Comparison of ENCODE assay signal across 8 mouse cellular contexts in the genomic region with DNA sequence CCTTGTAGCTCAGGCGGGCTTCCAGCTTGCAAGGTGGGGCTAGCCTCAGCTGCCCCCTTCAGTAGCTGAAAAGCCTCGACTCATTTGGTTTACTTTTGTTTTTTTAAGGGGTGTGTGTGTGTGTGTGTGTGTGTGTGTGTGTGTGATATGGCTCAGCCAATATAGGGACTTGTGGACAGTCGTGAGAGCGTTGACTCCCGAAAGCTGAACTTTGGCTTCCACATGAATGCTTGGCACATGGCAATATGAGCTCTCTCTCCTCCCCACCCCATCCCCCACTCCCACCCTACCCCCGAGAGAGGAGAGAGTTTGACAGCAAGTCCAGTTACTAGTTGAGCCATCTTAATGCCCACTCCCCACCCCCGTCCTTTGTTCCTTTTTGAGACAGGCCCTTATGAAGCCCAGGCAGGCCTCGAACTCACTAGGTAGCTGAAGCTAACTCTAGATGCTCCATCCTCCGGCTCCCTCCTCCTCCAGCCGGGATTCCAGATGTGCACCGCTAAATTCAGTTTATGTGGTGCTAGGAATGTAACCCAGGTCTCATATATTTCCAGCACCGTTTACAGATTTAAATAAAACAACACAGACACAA.
DNase-seq lines count a peak whose midpoint lies in the region; ATAC-seq and TF ChIP-seq lines count a peak whose summit lies in the region.
"Had no signal": no experiment of that assay in that cellular context is flagged by ENCODE, and none has a peak within 500 bp of the region (broad histone marks: within the 10 kb centered on the region; RNA-seq: fewer than 3 reads in every experiment).

No protein-coding gene starts in this region.

- no peak for ATAC-seq in hindbrain, embryonic 16.5 days
- no peak for ATAC-seq in lung, embryonic 14.5 days (ENCODE audit: insufficient read depth)
- ATAC-seq in forebrain, embryonic 16.5 days, result no peak
- no peak for ATAC-seq in neural tube, embryonic 13.5 days (ENCODE audit: low read depth)
- ATAC-seq in lung, postnatal 0 days, result no peak

- peaks cover 40% of the 10 kb centered on the region for H3K27me3 ChIP-seq in hindbrain, embryonic 10.5 days (ENCODE audit: insufficient read depth, poor library complexity, severe bottlenecking)
- H3K27me3 ChIP-seq in hindbrain, embryonic 16.5 days (replicated peaks; ENCODE audit: control insufficient read depth, insufficient read depth, low read length), result no peaks in the 10 kb centered on the region
- H3K27me3 ChIP-seq in lung, embryonic 14.5 days (ENCODE audit: insufficient read depth, low read length), result peaks cover 12% of the 10 kb centered on the region; the same call in 1 of the 2 replicates
- H3K27me3 ChIP-seq in forebrain, embryonic 16.5 days (replicated peaks; ENCODE audit: control insufficient read depth, insufficient read depth, low read length), result no peaks in the 10 kb centered on the region
- no peaks in the 10 kb centered on the region for H3K27me3 ChIP-seq in neural tube, embryonic 13.5 days
- no peaks in the 10 kb centered on the region for H3K27me3 ChIP-seq in lung, postnatal 0 days (replicated peaks; ENCODE audit: insufficient read depth, low read length)

- WGBS in hindbrain, embryonic 10.5 days, result 42% methylated on average over 12 of the region's 12 CpGs
- WGBS in hindbrain, embryonic 16.5 days, result 48% methylated on average over 12 of the region's 12 CpGs
- WGBS in lung, embryonic 14.5 days, result 49% methylated on average over 12 of the region's 12 CpGs
- WGBS in forebrain, embryonic 16.5 days, result 46% methylated on average over 12 of the region's 12 CpGs
- WGBS in neural tube, embryonic 13.5 days, result 52% methylated on average over 12 of the region's 12 CpGs
- WGBS in lung, postnatal 0 days, result 66% methylated on average over 12 of the region's 12 CpGs

- H3K4me2 ChIP-seq in hindbrain, embryonic 16.5 days (ENCODE audit: low read length), result no peak overlapping the region
- H3K4me2 ChIP-seq in lung, embryonic 14.5 days, result peak overlapping the region; percentile 93; the same call in 1 of the 2 replicates
- H3K4me2 ChIP-seq in forebrain, embryonic 16.5 days (ENCODE audit: low read length), result peak overlapping the region; percentile 77; the same call in 1 of the 2 replicates
- H3K4me2 ChIP-seq in neural tube, embryonic 13.5 days, result peak overlapping the region; percentile 80
- no peak overlapping the region for H3K4me2 ChIP-seq in lung, postnatal 0 days (replicated peaks; ENCODE audit: low read depth, low read length)

- H3K9me3 ChIP-seq in hindbrain, embryonic 10.5 days, result no peaks in the 10 kb centered on the region
- H3K9me3 ChIP-seq in hindbrain, embryonic 16.5 days (ENCODE audit: control insufficient read depth, low read length), result no peaks in the 10 kb centered on the region
- H3K9me3 ChIP-seq in lung, embryonic 14.5 days (ENCODE audit: low read depth, low read length), result no peaks in the 10 kb centered on the region
- H3K9me3 ChIP-seq in forebrain, embryonic 16.5 days (ENCODE audit: control insufficient read depth, low read length), result no peaks in the 10 kb centered on the region
- H3K9me3 ChIP-seq in neural tube, embryonic 13.5 days, result no peaks in the 10 kb centered on the region
- no peaks in the 10 kb centered on the region for H3K9me3 ChIP-seq in lung, postnatal 0 days (ENCODE audit: low read length)

- peaks cover 39% of the 10 kb centered on the region for H3K4me1 ChIP-seq in hindbrain, embryonic 10.5 days (replicated peaks)
- H3K4me1 ChIP-seq in hindbrain, embryonic 16.5 days (ENCODE audit: control insufficient read depth, insufficient read depth, low read depth, low read length), result peaks cover 22% of the 10 kb centered on the region
- H3K4me1 ChIP-seq in lung, embryonic 14.5 days (ENCODE audit: insufficient read depth), result no peaks in the 10 kb centered on the region; the same call in 1 of the 2 replicates
- H3K4me1 ChIP-seq in forebrain, embryonic 16.5 days (replicated peaks; ENCODE audit: control insufficient read depth, insufficient read depth, low read length), result peaks cover 35% of the 10 kb centered on the region
- H3K4me1 ChIP-seq in neural tube, embryonic 13.5 days (replicated peaks), result peaks cover 44% of the 10 kb centered on the region
- H3K4me1 ChIP-seq in lung, postnatal 0 days (ENCODE audit: insufficient read depth, low read depth, low read length), result peaks cover 3% of the 10 kb centered on the region; the same call in 1 of the 2 replicates

- TF ChIP-seq EP300 in lung, postnatal 0 days (IDR thresholded peaks at IDR 0.05), result no peak

- H3K9ac ChIP-seq in hindbrain, embryonic 16.5 days (ENCODE audit: low read depth, low read length), result no peak overlapping the region
- no peak overlapping the region for H3K9ac ChIP-seq in lung, embryonic 14.5 days
- no peak overlapping the region for H3K9ac ChIP-seq in forebrain, embryonic 16.5 days (replicated peaks; ENCODE audit: low read depth, low read length)
- H3K9ac ChIP-seq in neural tube, embryonic 13.5 days, result no peak overlapping the region
- no peak overlapping the region for H3K9ac ChIP-seq in lung, postnatal 0 days (replicated peaks; ENCODE audit: low read depth)

- DNase-seq in hindbrain, embryonic 10.5 days (ENCODE audit: low spot score), result no peak
- DNase-seq in lung, embryonic 14.5 days, result no peak
- no peak for DNase-seq in lung, postnatal 10 days
- DNase-seq in lung, postnatal 0 days (ENCODE audit: low spot score), result no peak
- DNase-seq: thymus, postnatal 25 days had no signal

- H3K27ac ChIP-seq in hindbrain, embryonic 10.5 days, result 0 out of 2 replicates have a peak overlapping the region, but pooled peaks have one; percentile 12
- no peak overlapping the region for H3K27ac ChIP-seq in hindbrain, embryonic 16.5 days (ENCODE audit: low read depth, low read length)
- no peak overlapping the region for H3K27ac ChIP-seq in lung, embryonic 14.5 days (ENCODE audit: low read depth)
- H3K27ac ChIP-seq in forebrain, embryonic 16.5 days (ENCODE audit: low read length), result peak overlapping the region; percentile 56
- H3K27ac ChIP-seq in neural tube, embryonic 13.5 days (replicated peaks), result peak overlapping the region; percentile 13; the same call in 1 of the 2 replicates
- H3K27ac ChIP-seq in lung, postnatal 0 days (ENCODE audit: low read length), result no peak overlapping the region

- H3K36me3 ChIP-seq in hindbrain, embryonic 10.5 days, result no peaks in the 10 kb centered on the region
- no peaks in the 10 kb centered on the region for H3K36me3 ChIP-seq in hindbrain, embryonic 16.5 days (ENCODE audit: control insufficient read depth, insufficient read depth, low read length)
- no peaks in the 10 kb centered on the region for H3K36me3 ChIP-seq in lung, embryonic 14.5 days (ENCODE audit: insufficient read depth)
- no peaks in the 10 kb centered on the region for H3K36me3 ChIP-seq in forebrain, embryonic 16.5 days (ENCODE audit: control insufficient read depth, insufficient read depth)
- H3K36me3 ChIP-seq in neural tube, embryonic 13.5 days, result no peaks in the 10 kb centered on the region
- no peaks in the 10 kb centered on the region for H3K36me3 ChIP-seq in lung, postnatal 0 days (ENCODE audit: insufficient read depth, low read length)

- H3K4me3 ChIP-seq in hindbrain, embryonic 10.5 days, result no peak overlapping the region
- H3K4me3 ChIP-seq in hindbrain, embryonic 16.5 days (ENCODE audit: low read length), result no peak overlapping the region
- no peak overlapping the region for H3K4me3 ChIP-seq in lung, embryonic 14.5 days (ENCODE audit: low read depth, low read length)
- no peak overlapping the region for H3K4me3 ChIP-seq in forebrain, embryonic 16.5 days (replicated peaks; ENCODE audit: low read length)
- H3K4me3 ChIP-seq in neural tube, embryonic 13.5 days, result no peak overlapping the region
- no peak overlapping the region for H3K4me3 ChIP-seq in lung, postnatal 0 days (ENCODE audit: low read depth, low read length)

- TF ChIP-seq CTCF in lung, embryonic 14.5 days (IDR thresholded peaks at IDR 0.05; ENCODE audit: low read depth), result no peak
- TF ChIP-seq CTCF in lung, postnatal 0 days (IDR thresholded peaks at IDR 0.05), result no peak

Comparison
In these comparisons a context has a peak if more than half of its experiments do, and no peak if none do; other contexts are left out.
1. H3K27ac ChIP-seq: peak in hindbrain, embryonic 10.5 days (single experiment), forebrain, embryonic 16.5 days (single experiment) and neural tube, embryonic 13.5 days (single experiment); none in hindbrain, embryonic 16.5 days (single experiment), lung, embryonic 14.5 days (single experiment) and lung, postnatal 0 days (single experiment).
2. H3K4me2 ChIP-seq: peak in lung, embryonic 14.5 days (single experiment), forebrain, embryonic 16.5 days (single experiment) and neural tube, embryonic 13.5 days (single experiment); none in hindbrain, embryonic 16.5 days (single experiment) and lung, postnatal 0 days (single experiment).